Mouse (Mus musculus) spleen, postnatal 10 days (tissue): Measurements from ENCODE around the gene Sec14l4.
"Not testable (repeated sequence)": the region's sequence is repeated elsewhere in the genome, so short reads cannot be mapped to it uniquely, and the experiment has no call there.

ENCODE experiments used
- DNase-seq, 2 experiments: peaks; one replicate each; pipeline ENCODE4 v3.0.0; 2021 to 2022; ENCODE audit warnings: low spot score in 2 of 2

Gene Sec14l4

GRCm38 (mm10) chr11:4031126-4031941 lies at the start of gene Sec14l4:
Sec14l4 (plus strand) TSS chr11:4031462.
- DNase-seq, result no peak

GRCm38 (mm10) chr11:3981536-3981935 lies 49.7 kb upstream of the Sec14l4 start:
- no peak for DNase-seq

DNA sequence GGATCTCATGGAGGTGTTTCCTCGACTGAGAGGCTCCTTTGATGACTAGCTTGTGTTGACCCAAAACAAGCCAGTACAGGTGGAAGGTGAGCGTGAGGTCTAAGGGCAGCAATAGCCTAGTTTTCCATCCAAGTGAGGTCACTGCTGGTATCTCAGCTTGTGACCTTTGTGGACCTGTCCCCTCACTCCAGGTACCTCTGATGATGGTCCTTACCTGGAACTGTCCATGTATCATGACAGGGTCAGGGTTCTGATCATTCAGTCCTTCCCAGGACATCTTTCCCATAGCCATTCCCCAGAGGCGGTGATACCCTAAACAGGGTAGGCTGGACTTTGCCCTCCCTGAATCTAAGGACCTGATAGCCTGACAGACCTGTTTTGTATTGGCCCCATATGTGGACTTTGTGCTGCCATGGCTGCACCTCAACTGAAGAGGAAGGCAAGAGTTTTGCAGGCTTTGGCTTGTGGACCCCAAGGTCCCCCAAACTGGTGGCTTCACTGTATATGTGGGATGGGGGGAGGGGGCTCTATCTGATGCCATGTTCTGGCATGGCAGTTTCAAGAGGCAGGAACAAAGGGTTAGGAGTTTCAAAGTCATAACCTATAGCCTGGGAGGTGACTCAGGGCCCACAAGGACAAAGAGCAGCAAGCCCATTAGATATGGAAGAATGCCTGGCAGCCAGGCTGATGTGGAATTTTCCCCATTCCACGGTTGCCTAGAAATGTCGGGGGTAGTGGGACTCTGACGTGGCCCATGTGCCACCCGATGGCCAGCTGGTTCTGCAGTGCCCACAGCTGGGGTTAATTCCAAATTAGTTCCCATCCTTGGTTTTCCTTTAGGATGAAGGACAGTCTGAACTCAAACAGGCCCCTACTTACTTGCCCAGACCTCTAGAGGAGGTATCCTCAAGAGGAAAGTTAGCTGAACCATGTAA lies 48.7 kb upstream of the Sec14l4 start:
- no peak for DNase-seq

GRCm38 (mm10) chr11:3983291-3983862 lies 47.9 kb upstream of the Sec14l4 start, which contains the start of gene Gal3st1:
Gal3st1 (plus strand) TSS chr11:3983636.
- DNase-seq, result no peak

DNA sequence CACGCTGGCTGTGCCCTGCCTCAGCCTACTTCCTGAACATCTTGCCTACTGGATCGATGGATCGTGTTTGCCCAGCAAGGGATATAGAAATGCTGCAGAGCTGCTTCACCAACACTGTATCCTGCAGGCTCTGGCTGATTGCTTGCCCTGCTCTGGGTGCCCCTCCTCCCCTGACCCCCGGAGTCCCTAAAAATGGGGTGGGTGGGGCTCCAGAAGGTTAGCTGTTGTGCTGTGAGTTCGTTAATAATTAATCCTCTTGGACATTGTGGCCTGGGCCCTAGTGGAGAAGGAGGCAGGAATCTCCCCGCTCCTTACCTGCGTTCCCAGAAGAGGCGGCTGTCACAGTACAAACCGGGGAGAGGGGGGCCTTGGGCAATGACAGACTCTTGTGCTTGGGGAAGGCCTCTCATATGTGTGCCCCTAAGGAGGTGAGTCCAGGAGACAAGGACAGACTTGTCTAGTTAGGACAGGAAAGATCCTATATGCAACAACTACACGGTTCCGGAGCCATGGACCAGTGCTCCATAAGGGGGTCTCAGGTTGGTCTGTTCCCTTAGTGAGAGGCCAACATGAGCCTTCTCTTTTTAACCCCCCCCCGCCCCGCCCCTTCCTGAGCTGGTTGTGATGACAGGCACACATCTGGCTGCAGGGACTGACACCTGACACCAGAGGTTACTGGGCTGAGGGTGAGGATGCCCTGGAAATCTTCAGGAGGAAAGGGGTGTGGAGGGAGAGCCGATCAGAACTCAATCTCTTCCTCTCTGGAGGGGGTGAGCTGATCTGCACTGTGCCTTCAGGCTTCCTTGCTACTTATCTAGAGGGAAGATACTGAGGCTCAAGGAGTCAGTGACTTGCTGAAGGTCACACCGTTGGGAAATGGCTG lies 47.2 kb upstream of the Sec14l4 start:
- no peak for DNase-seq

- DNase-seq, result no peak
Observed at GRCm38 (mm10) chr11:3989748-3990147, 41.5 kb upstream of the Sec14l4 start.

GRCm38 (mm10) chr11:3993132-3993531 lies 38.1 kb upstream of the Sec14l4 start:
- DNase-seq, result no peak

DNA sequence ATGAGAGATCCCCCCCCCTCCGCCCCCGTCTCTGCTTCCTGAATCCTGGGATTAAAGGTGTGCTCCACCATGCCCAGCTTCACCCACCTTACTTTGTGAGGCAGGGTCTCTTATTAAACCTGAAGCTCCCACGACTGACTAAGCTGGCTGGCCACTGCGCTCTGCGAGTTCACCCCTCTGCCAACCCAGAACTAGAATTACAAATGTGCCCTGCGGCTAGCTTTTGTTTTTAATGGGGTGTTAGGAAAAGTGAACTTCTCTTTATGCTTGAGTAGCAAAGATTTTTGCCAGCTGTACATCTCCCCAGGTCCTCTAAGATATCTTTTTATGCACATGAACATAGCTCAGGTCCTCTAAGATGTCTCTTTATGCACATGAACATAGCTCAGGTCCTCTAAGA lies 37.3 kb upstream of the Sec14l4 start:
- no peak for DNase-seq

GRCm38 (mm10) chr11:3995511-3995910 lies 35.8 kb upstream of the Sec14l4 start:
- DNase-seq, result no peak

- DNase-seq, result no peak
Observed at GRCm38 (mm10) chr11:3996840-3997239, 34.4 kb upstream of the Sec14l4 start.

GRCm38 (mm10) chr11:3997978-3998720 lies 33.1 kb upstream of the Sec14l4 start:
- DNase-seq, result peak in 1 of 2 experiments; percentile 38

GRCm38 (mm10) chr11:3999547-3999946 lies 31.7 kb upstream of the Sec14l4 start:
- DNase-seq, result no peak

DNA sequence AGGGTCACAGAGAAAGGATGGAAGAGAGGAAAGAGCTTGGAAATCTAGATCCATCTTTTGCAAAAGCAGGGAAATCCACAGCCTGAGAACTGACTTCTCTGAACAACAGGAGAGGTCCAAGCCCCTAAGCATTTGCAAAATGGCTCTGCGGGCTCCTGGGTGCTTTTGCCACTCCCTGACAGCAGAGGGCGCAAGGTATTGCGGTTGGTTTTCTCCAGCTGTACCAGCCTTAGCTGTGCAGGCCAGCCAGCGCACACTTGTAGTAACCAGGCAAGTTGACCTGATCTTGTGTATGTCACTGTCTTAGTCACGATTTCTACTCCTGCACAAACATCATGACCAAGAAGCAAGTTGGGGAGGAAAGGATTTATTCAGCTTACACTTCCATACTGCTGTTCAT lies 29.7 kb upstream of the Sec14l4 start:
- peak; percentile 38 to 73 for DNase-seq

- no peak for DNase-seq
Observed at GRCm38 (mm10) chr11:4005220-4005805, 25.9 kb upstream of the Sec14l4 start.

GRCm38 (mm10) chr11:4006462-4006861 lies 24.8 kb upstream of the Sec14l4 start:
- no peak for DNase-seq

- DNase-seq, result no peak
Observed at GRCm38 (mm10) chr11:4012616-4013015, 18.6 kb upstream of the Sec14l4 start.

DNA sequence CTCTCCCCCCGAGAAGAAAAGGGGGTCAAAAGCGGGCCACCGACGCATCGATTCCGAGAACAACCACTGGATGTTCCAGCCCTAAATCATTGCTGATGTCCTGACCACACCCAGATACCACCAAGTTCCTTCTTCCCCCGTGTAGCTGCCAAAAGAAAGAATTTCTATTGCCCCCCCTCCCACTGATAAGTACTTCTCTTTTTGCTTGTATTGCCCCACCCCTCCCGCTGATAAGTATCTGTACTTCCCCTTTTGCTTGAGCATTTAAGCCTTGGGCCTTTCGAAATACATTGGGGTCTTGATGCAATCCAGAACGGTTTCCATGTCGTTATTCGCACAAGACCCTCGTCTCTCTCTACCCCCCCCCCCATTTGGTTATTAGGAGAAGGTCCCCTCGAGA lies 15.5 kb upstream of the Sec14l4 start:
- DNase-seq, result not testable (repeated sequence)

DNA sequence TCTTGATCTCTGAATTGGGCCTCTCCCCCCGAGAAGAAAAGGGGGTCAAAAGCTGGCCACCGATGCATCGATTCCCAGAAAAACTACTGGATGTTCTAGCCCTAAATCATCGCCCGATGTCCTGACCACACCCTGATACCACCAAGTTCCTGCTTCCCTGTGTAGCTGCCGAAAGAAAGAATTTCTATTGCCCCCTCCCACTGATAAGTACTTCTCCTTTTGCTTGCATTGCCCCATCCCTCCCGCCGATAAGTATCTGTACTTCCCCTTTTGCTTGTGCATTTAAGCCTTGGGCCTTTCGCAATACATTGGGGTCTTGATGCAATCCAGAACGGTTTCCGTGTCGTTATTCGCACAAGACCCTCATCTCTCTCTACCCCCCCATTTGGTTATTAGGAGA lies 9.2 kb upstream of the Sec14l4 start:
- not testable (repeated sequence) for DNase-seq

GRCm38 (mm10) chr11:4023321-4023720 lies 7.9 kb upstream of the Sec14l4 start:
- DNase-seq, result no peak

DNA sequence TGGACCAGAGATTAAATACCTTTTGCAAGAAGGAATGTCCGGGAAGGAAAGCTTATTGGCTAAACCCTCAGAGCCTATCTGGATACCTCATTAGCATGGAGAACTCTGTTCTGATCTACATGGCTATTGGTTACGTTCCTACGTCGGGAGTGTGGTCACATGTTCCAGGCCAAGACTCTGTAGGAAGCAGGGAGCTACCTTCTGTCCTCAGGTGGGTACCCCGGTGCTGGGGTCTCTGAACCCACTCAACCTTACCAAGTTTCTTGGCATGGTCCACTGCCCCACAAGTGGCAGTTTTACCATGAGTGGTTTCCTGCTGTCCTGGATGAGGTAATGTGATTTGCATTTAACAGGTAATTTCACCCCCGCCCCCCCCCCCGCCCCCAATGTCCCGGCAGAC lies 4.2 kb upstream of the Sec14l4 start:
- no peak for DNase-seq
